Mouse (Mus musculus) regulatory T cell (primary cell): Measurements from ENCODE around the gene Pdss2.

Source experiments
- in situ Hi-C: fragments of 300-600 bp; cut with MboI, MseI; formaldehyde crosslinking; loops from one replicate; pipeline ENCODE4 v1.15.1; 2025; ENCODE audit warnings: high pct_unique_total_duplicates

The Pdss2 gene

DNA sequence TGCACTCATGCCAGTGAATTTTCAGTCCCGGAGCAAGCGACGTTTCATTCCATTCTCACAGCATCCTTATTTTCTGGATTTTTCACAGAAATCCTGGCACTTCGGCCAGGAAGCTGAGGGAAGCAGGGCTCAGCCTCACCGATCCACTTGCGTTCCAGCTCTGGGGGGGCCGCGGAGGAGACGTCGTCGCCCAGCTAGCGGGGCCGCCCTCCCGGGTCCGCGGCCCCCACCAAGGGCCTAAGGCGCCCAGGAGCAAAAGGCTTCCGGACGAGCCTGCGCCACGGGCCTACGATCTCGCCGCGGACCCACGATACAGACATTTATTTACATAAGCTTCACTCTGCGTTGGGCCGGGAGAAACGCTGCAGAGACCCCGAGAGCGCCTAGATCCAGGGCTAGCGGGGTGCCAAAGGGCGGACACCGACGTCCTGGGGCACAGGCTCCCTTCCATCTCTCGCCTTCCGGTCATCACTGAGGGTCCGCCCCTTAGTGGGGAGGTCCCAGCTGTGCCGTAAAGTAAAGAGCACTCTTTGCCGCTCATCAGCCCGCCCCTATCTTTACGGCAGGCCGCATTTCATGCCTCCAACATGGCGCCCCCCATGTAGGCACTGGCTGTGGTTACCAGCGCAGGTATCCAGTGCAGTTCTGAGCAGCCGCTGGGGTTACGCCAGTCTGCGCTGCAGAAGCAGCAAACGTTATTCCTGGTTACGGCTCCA, at the start of gene Pdss2:
Gene Pdss2, plus strand, starts transcription at position 577 of the 716 bp plus-strand sequence.
- in situ Hi-C loops = no loop called here

DNA sequence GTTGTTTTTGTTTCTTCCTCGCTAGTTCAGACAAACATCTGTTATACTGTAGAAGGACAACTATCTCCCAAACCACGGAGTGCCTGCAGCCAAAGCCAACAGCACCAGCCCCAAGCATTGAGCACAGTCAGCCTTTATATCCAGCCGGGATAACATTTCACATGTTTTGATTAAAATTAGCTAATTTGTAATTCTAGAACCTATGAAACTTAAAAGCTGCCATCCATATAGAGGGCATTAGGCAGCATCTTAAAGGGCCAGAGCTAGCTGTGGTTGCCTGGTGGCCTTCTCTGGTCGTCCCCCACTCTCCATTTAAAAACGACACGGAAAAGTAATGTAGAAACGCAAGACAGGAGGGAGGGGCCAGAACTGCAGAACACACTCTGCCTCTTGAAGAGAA, 49.2 kb upstream of the Pdss2 start:
- in situ Hi-C loops = no loop called here

DNA sequence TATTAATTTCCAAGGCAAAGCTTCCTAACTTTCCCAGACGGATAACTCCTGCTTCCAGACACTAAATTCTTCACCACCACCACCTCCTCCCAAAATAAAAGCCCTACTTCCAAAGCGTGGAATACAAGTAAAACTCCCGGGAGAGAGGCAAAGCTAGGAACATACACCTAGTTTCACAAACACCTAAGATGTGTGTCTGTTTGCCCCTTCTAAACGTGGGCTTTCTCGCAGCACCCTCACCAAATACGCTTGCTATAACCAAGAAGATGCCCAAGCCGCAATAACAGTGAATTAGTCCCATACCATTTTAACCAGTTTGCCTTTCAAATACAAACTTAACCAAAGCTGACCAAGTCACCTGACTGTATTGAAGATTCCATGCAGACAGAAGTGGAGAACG, 48.7 kb upstream of the Pdss2 start:
- in situ Hi-C loops = no loop called here

DNA sequence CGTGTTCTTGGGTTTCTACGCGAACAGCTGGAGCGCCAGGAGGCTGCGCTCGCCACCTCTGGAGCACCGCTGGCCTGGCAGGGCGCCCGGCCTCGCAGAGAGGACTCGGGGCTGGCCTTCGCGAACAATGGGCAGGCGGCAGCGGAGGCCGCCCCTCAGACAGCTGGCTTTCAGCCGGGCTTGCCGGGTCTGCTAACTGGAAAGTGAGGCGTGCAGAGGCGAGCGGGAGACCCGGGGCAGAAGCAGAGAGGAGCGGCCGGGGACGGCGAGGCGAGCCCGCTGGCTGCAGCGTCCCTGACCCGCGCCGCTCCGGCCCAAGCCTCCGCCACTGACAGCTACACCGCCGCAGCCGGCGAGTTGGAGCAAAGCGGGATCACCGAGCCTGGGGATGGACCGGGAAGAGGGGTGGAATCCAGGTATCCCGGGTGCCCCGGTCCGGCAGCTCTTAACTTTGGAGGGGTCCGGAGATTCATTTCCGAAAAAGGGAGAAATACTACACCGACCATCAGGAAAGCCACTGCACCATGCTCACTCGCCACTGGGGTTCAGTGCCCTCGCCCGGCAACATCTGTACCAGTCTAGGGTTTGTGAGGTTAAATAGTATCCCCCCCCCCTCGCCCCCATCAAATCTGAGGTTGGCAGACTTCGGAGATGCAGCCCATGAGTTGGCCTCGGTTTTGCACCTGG, 48.0 kb upstream of the Pdss2 start:
- in situ Hi-C loops = no loop called here

DNA sequence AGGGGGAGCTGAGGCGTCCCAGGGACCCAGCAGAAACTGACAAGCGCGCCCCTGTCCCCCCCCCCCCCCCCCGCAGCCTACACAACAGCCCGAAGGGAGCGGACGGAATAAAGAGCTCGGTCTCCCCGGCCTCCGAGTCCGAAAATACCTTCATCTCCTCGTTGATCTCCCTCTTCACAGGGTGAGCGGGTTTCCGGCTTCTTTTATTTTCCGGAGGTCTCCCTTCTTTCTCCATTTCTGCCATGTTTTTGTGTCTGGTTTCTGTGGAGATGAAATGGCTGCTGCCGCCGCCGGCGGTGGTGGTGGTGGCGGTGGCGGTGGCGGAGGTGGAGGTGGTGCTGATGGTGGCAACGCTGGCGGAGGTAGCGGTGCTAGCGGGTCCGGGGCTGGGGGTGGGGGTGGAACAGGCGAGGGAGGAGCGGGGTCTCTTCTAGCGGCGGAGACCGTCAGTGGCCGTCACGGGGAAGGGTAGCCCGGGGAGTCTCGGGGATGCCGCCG, 47.4 kb upstream of the Pdss2 start:
- in situ Hi-C loops = no loop called here

DNA sequence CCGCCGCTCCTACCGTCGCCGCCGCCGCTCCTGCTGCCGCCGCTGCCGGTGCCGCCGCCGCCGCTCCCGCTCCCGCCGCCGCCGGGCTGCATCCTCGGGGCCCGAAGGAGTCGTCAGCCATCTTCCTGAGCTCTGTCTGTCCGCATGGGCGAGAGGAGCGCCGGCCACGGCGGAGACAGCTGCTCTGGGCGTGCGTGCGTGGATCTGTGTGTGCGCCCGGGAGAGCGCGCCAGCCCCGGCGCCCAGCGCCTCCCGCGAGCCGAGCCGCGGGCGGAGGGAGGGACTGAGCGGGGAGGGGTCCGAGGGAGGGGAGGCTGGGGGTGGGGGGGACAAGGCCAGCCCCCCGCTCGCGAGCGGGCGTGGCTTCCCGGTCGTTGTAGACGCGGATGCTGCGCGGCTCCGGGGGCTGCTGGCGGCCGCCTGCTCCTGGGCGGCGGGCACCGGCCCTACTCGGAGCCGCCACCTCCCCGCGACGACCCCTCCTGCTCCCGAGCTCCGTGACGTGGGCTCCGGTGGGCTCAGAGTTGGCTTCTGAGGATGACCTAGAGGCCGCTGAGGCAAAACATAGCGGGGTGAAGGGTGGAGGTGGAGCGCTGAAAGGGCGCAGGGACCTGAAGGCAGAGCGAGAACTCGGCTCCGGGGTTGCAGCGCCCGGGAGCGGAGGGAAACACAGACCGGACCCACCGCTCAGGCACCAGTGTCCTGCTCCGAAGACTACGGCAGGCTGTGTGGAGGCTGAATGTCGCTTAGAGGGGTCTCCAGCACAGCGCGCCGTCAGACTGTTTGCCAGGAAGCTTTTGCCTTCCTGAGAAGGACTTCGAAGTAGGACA, 46.7 kb upstream of the Pdss2 start, which contains the start of the genes Sobp and 9030612E09Rik:
Gene Sobp, minus strand, starts transcription at position 205 of the 830 bp plus-strand sequence.
Gene 9030612E09Rik, plus strand, starts transcription at position 379 of the 830 bp plus-strand sequence.
- in situ Hi-C loops = no loop called here

DNA sequence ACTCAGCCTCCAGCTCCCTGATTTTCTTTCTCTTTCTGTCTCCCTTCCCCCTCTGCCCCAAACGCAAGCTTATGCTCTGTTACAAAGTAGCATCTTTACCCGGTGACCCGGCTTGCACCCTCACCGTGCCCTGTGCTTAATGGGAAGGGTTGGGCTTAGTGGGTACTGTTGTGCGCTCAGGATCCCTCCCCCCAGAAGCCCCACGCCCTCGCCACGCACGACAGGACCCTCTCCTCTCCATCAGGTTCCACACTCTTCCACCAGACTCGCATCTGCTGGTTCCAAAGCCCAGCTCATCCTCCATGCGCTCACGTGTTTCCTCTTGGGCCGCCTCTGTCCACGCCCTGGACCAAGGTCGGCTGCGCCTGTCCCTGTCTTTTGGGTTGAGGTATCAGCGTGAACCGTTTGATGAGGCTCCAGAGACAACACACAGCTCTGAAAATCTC, 46.1 kb upstream of the Pdss2 start:
- in situ Hi-C loops = no loop called here

DNA sequence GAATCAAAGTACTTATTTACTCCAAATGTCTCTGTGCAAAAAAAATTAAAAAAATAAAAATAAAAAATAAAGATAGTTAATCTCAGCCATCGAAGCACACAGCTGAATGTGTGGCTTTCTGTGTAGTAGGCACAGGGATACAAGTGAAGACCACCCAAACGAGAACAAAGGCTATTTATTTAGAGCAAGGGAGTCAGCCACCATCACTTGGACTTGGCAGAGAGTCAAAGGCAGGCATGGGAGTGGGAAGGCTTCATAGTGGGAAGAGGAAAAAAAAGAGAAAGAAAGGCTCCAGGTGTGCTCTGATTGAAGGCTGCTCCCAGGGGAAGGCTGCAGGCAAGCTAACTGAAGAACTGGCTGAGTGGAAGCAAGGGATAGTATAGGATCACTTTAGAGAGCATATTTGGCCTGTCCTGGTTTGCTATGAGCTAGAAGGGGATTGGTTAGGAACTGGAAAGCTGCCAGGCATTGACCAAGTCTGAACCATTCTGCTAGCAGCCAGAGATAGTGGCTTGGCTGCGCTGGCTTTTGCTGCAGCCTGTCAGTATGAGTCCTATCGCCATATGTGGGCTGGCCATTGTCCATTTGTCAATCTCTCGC, 40.9 kb upstream of the Pdss2 start:
- in situ Hi-C loops = no loop called here

DNA sequence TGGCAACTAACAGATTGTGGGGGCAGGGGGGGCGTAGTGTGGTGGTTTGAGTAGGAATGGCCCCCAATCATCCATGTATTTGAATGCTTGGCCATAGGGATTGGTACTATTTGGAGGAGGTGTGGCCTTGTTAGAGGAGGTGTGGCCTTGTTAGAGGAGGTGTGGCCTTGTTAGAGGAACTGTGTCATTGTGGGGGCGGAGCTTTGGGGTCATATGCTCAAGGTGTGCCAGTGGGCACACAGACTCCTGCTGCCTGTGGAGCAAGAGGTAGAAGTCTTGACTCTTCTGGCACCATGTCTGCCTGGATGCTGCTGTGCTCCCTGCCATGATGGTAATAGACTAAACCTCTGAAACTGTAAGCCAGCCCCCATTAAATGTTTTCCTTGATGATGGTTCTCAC, 21.1 kb upstream of the Pdss2 start:
- in situ Hi-C loops = no loop called here

DNA sequence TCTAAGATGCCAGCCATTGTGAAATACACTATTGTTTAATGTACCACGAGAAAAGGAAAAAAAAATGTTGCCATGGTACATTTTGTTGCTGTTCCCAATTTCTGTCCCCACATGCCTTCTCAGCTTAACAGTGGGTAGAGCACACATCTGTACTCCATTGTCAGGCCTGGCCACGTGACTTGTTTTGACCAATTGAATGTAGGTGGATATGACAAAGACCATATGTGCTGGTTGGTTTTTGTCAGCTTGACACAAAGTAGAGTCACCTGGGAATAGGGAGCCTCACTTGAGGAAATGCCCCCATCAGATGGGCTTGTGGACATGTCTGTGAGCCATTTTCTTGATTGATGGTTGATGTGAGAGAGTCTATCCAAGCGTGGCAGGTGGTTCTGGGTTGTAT, 17.4 kb upstream of the Pdss2 start:
- in situ Hi-C loops = no loop called here

DNA sequence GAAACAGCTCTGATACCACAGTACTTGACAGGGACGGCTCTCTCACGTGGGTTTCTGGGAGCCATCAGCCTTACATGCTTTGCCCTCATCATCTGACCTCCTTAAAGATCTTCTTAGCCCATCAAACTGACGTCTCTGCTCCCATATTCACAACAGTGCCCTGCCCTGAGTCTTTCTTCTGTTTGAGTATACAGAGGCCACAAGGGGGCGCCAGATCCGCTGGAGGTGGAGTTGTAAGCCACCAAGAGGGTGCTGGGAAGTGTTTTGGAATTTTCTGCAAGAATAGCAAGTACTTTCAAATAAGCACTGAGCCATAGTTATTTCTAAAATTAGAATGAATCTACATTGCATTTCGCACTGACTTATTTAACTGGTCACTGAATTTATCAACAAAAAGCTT, 9.4 kb upstream of the Pdss2 start:
- in situ Hi-C loops = no loop called here

DNA sequence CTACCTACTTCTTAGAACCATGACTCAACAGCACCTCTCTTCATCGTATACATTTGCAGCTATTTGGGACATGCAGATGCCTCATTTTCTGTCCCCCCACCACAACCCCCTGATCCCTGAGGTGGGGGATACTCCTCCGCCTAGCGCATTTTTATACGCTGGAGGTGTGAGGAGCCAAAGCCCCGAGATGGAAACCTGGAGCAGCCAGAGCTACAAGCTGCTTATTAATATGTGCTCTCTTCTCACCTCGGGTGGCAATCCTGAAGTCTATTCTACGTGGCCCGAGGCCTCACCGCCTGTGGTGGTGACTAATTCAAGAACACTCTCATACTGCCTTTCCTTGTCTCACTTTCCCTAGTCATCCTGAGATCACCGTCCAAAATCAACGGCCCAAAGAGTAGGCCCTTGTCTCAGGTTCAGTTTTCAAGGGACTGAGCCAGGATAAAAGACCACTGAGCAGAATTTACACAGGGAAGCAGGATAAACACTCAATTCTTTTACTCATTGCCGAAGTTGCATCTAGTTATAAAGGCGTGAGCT, 3.9 kb upstream of the Pdss2 start:
- in situ Hi-C loops = no loop called here

DNA sequence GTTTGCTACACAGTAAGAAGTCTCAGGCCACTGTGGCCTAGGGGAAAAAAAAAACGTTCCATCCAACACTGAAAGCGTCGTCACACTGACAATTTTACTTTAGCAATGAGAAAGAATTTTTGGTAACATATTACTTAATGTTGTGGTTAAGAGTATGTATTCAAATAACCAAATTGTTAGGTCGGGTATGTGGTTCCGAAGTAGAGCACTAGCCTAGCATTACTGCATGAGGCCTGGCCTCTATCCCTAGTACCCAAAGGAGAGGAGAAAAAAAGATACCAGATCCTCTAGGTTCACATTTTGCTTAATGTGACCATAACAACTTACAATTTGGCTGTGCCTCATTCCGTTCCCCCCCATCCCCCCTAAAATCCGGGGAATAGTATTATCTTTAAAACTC, 807 bp upstream of the Pdss2 start:
- in situ Hi-C loops = no loop called here

DNA sequence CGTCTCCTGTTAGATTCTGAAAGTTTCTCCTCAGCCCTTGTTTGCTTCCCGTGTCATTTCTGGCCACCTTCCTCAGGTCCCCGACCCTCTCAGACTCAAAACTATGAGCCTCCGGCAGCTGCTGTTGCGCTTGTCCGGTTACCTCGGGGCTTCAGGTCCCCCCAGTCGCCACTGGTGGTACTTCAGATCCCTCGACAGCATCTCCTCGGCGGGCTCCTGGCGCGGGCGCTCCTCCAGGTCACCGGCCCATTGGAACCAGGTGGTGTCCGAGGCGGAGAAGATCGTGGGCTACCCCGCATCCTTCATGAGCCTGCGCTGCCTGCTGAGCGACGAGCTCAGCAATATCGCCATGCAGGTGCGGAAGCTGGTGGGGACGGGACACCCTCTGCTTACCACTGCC, 373 bp downstream of the Pdss2 start:
- in situ Hi-C loops = no loop called here

DNA sequence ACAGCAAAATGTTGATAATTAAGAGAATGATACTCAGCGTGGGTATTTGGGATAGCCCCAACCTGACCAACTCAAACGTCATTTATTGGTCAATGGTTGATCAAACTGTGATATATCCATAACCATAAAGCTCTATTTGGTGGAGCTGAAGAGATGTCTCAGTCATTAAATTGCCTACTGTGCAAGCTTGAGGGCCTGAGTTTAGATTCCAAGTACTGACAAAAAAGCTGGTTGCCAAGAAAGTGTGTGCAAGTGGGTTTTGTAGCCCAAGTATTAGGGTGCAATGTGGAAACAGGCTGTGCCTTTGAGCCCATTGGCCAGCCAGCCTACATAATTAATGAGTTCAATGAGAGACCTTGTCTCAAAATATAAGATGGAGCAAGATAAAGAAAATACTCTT, 2.1 kb downstream of the Pdss2 start:
- in situ Hi-C loops = no loop called here

DNA sequence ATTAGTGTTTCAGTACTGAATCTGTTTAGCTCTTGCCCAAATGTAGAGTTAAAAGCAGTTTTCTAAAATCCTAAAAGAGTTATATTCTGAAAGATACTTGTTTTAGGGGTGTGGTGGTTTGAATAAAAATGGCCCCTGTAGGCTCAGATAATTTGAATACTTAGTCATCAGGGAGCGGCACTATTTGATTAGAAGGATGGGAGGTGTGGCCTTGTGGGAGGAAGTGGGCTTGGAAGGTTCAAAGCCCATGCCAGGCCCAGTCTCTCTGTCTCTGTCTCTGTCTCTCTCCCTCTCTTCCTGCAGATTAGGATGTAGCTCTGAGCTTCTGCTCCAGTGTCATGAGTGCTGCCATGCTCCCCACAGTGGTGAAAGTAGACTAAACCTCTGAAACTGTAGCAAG, 5.1 kb downstream of the Pdss2 start:
- in situ Hi-C loops = no loop called here

DNA sequence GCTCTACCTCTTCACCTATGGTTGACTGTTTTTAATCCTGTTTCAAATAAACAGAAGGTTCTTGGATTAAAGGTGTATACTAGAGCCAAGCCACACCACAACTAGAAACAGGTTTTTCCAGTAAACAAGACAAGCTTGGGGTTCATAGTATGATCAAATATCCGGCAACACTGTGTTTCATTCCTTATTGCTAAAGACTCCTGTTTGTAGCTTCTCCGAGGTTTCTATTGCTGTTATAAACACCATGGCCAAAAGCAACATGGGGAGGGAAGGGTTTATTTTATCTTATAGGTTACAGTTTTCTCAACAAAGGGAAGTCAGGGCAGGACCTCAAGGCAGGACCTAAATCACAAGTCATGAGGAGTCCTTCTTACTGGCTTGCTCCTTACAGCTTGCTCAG, 8.0 kb downstream of the Pdss2 start:
- in situ Hi-C loops = no loop called here

DNA sequence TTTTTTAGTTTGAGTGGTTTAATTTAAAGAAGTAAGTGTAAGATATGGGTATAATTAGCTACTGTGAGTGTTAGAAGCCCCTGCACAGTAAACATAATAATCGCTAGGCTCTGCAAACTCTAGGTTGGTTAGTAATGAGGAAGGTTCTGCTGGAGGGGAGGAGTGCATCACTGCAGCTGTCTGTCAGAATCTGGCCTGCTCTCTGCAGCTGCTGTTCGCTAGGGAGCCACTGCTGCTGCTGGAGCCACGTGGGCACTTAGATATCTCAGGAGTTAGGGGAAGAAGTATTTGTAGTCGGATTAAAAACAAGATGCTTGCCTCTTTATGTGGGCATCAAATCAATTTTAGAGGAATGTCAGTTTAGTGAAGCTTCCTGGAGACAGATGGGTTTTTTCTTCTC, 13.2 kb downstream of the Pdss2 start:
- in situ Hi-C loops = no loop called here

DNA sequence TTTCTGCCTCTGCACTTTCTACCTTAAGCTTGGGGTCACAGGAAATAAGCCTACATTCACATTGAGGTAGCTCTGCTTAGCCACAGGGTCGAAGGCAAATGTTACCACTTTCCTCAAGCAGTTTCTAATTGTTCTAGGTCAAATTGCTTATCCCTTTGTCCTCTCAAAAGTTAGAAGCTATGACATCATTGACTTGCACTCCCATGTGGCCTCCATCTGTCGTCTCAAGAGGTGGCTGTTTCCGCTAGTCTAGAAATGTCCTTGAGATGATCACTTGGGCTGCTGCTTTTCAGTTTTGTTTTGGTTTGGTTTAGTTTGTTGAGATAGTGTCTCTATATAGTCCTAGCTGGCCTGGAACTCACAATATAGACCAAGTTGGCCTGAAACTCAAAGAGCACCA, 13.7 kb downstream of the Pdss2 start:
- in situ Hi-C loops = no loop called here

DNA sequence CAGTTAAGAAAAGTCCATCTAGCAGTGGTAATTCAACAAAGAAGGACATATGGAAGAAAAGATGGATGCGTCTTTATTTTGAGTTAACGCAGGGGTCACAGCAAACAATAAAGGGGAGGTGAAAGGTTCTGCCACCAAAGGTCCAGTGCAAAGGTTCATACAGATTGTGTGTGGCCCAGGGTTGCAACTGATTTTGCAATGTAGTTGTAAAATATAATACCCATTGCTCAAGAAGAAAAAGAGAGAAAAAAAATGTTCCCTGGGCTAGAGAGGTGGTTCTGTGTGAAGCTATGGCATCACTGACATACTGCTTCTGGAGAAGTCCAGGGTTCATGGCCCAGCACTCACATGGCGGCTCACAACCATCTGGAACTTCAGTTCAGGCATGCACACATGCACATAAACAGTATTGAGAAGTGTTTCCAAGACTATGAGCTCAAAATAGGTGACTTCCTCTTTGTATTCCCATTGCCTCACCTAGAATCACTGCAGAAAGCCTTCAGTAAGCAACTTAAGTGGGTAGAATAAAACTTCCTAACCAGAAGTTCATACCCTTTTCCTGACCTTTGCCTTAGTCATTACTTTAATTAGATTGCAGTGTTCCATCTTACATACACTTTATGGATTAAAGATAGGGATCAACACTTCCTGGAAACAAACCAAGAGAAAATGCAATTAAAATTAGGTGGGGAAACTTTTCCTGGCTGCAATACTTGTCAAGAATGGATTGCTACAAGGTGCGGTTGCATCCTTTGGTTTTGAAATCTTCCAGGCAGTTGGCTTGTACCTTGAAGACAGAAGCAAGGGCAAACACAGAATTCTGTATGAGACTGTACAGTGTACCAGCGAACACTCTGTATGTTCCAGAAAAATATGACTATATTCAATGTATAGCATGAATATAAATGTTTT, 14.7 kb downstream of the Pdss2 start:
- in situ Hi-C loops = no loop called here
